Mouse (Mus musculus) stomach, postnatal 0 days (tissue): Measurements from ENCODE around the gene Esyt1. TPM values are rescaled to one million over a fixed set of nuclear protein-coding genes. Genes with fewer than 3 reads are reported as not detected.
"Not testable (repeated sequence)": the region's sequence is repeated elsewhere in the genome, so short reads cannot be mapped to it uniquely, and the experiment has no call there.

Experiments used
- ATAC-seq: fragments of 200-750 bp; cut with Nextera tagmentation; 2 replicates; pipeline ENCODE4 v1.8.0; 2017; ENCODE audit not compliant: low FRiP score, low TSS enrichment
- DNase-seq: peaks from one replicate; pipeline ENCODE4 v3.0.0-alpha.2; 2016; ENCODE audit warnings: low spot score
- H3K27ac ChIP-seq: fragments of 300-500 bp; sonication (generic); replicated peaks from 2 replicates; pipeline ENCODE4 v1.5.1; 2014; ENCODE audit warnings: mild to moderate bottlenecking, control low read depth
- H3K27me3 ChIP-seq: fragments of 300-500 bp; sonication (generic); 2 replicates; pipeline ENCODE4 v1.6.1; 2014; ENCODE audit warnings: low read length; ENCODE audit not compliant: control insufficient read depth, insufficient read depth
- H3K36me3 ChIP-seq: fragments of 300-500 bp; sonication (generic); 2 replicates; pipeline ENCODE4 v1.6.1; 2014; ENCODE audit warnings: low read length, mixed read lengths; ENCODE audit not compliant: control insufficient read depth, insufficient read depth
- H3K4me1 ChIP-seq: fragments of 300-500 bp; sonication (generic); replicated peaks from 2 replicates; pipeline ENCODE4 v1.6.1; 2014; ENCODE audit warnings: antibody characterized with exemption; ENCODE audit not compliant: control insufficient read depth, insufficient read depth
- H3K4me2 ChIP-seq: fragments of 300-500 bp; sonication (generic); replicated peaks from 2 replicates; pipeline ENCODE4 v1.6.1; 2014; ENCODE audit warnings: low read depth, mild to moderate bottlenecking, control low read depth, moderate library complexity
- H3K4me3 ChIP-seq: fragments of 300-500 bp; sonication (generic); 2 replicates; pipeline ENCODE4 v1.5.1; 2014; ENCODE audit warnings: low read depth, low read length, control low read depth
- H3K9ac ChIP-seq: fragments of 300-500 bp; sonication (generic); 2 replicates; pipeline ENCODE4 v1.6.1; 2014; ENCODE audit warnings: mild to moderate bottlenecking, low read length, control low read depth, mixed read lengths
- H3K9me3 ChIP-seq: fragments of 300-500 bp; sonication (generic); 2 replicates; pipeline ENCODE4 v1.6.1; 2016; ENCODE audit warnings: low read length; ENCODE audit not compliant: control insufficient read depth
- CTCF ChIP-seq: IDR thresholded peaks from 2 replicates; pipeline ENCODE4 v1.5.1; 2016; ENCODE audit warnings: antibody characterized with exemption, low read depth, mild to moderate bottlenecking, moderate library complexity
- EP300 ChIP-seq: optimal IDR thresholded peaks from 2 replicates; pipeline ENCODE3; 2016; ENCODE audit warnings: antibody characterized with exemption
- WGBS: fragments of 180-500 bp; shearing (Covaris S2); extraction: QIAGEN DNeasy Blood & Tissue Kit; methylation state at CpG from one replicate; pipeline ENCODE4 v1.1.7; 2014; 5-methylcytosine and 5-hydroxymethylcytosine counted together
- polyA plus RNA-seq: library from polyadenylated mRNA; unstranded; fragments of >200 nt; fragmentation: Nextera tagmentation; extraction: Ambion mirVana; gene quantifications from 2 replicates; pipeline ENCODE4 v1.2.1, GENCODE M21; 2015

The Esyt1 gene
- polyA plus RNA-seq, 1 experiment from 2014 or later, result 15.0 TPM

DNA sequence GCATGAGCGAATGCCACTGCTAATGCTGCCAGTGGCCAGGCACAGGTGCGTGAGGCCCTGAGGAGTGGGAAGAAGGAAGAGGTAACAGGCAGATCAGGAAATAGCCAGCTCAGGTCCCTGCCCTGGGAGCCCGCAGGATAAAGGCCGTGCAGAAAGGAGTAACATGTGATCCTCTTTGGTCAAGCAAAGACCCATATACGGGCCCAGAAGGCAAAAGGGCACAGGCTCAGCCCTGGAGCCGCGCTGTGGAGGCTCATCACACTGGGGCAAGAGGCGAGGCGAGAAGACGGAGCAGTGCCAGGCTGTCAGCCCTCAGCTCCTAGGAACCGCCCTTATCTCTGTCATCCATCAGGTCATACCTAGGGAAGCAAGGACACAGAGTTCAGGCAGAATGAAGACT, 15.4 kb downstream of the Esyt1 start:
- TF ChIP-seq CTCF, result no peak
- no peak for TF ChIP-seq EP300
- no peak for DNase-seq
- ATAC-seq, result no peak
- no peak overlapping the region for H3K4me2 ChIP-seq
- no peak overlapping the region for H3K4me3 ChIP-seq
- 83% methylated on average over 11 of the region's 11 CpGs for WGBS
- H3K27me3 ChIP-seq, result no peaks in the 10 kb centered on the region
- no peak overlapping the region for H3K27ac ChIP-seq
- peaks cover 18% of the 10 kb centered on the region; the same call in 1 of the 2 replicates for H3K36me3 ChIP-seq
- H3K9me3 ChIP-seq, result no peaks in the 10 kb centered on the region
- no peaks in the 10 kb centered on the region for H3K4me1 ChIP-seq
- no peak overlapping the region for H3K9ac ChIP-seq

DNA sequence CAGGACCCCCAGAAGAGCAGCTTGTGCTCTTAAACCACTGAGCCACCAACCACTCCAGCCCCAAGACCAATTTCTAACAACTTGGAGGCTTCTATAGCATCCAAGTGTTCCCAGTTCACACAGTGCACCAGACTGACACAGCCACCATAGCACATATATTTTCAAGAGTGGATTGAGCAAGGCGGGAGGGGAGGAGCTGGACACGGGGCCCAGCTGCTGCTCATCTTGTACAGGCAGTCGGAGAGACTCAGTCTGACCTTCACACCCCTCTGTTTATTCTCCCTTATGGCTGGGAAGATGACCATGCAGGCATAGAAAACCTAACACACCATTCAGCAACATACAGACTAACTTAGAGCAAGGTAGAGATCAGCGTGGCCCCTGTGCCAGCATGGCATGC, 15.8 kb downstream of the Esyt1 start:
- no peak for DNase-seq
- no peak overlapping the region for H3K4me3 ChIP-seq
- no peak overlapping the region for H3K27ac ChIP-seq
- H3K4me1 ChIP-seq, result no peaks in the 10 kb centered on the region
- peaks cover 16% of the 10 kb centered on the region; the same call in 1 of the 2 replicates for H3K36me3 ChIP-seq
- no peak overlapping the region for H3K4me2 ChIP-seq
- no peaks in the 10 kb centered on the region for H3K9me3 ChIP-seq
- TF ChIP-seq CTCF (no peak), EP300 (no peak)
- ATAC-seq, result no peak
- WGBS, result 70% methylated on average over 4 of the region's 4 CpGs
- no peaks in the 10 kb centered on the region for H3K27me3 ChIP-seq
- no peak overlapping the region for H3K9ac ChIP-seq

DNA sequence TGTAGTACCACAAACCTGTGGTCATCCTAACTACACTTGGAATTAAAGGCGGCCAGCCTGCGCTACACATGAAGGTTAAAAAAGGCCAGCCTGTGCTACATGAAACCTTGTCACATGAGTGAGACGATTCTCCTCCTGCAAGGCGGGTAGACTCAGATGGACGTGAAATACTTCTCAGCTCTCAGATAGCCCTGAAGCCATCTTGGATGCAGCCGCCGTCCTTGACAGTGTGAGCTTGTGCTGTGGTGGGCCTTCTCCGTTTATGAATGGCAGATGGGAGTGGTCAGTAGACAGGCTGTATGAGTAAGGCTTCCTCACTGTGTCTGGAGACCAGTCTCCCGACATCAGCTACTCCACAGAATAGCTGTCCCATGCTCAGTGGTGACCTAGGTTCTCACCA, 16.5 kb downstream of the Esyt1 start:
- Histone ChIP-seq H3K27ac (no peak overlapping the region), H3K4me3 (no peak overlapping the region), H3K9me3 (no peaks in the 10 kb centered on the region), H3K36me3 (peaks cover 16% of the 10 kb centered on the region; the same call in 1 of the 2 replicates), H3K27me3 (no peaks in the 10 kb centered on the region), H3K4me2 (no peak overlapping the region), H3K4me1 (0 out of 2 replicates have a peak, but pooled peaks cover 2% of the 10 kb centered on the region), H3K9ac (no peak overlapping the region)
- WGBS, result 81% methylated on average over 9 of the region's 9 CpGs
- TF ChIP-seq EP300 (no peak), CTCF (no peak)
- no peak for DNase-seq
- ATAC-seq, result no peak

DNA sequence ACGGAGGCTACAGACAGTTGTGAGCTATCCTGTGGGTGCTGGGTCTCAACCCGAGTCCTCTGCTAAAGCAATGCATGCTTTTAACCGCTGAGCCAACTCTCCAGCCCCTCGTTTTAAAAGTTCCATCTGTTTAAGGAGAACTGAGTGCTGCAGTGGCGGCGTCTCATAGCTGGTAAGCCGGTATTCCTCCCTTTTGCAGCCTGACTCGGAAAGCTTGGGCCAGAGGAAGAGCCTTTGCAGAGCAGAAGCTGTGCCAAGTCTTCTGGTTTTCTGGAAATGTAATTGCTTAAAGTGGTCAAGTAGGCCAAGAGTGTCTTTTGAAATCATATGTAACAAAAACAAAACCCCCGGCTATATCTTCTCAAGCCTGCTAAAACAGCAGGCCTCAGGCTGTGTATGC, 17.4 kb downstream of the Esyt1 start:
- TF ChIP-seq EP300, result no peak
- TF ChIP-seq CTCF, result no peak
- Histone ChIP-seq H3K4me1 (0 out of 2 replicates have a peak, but pooled peaks cover 2% of the 10 kb centered on the region), H3K36me3 (peaks cover 16% of the 10 kb centered on the region; the same call in 1 of the 2 replicates), H3K9ac (peak overlapping the region; percentile 2; the same call in 1 of the 2 replicates), H3K27ac (peak overlapping the region; percentile 1; the same call in 1 of the 2 replicates), H3K4me3 (no peak overlapping the region), H3K9me3 (no peaks in the 10 kb centered on the region), H3K4me2 (no peak overlapping the region), H3K27me3 (no peaks in the 10 kb centered on the region)
- WGBS, result 44% methylated on average over 9 of the region's 9 CpGs
- DNase-seq (no peak), ATAC-seq (no peak)

DNA sequence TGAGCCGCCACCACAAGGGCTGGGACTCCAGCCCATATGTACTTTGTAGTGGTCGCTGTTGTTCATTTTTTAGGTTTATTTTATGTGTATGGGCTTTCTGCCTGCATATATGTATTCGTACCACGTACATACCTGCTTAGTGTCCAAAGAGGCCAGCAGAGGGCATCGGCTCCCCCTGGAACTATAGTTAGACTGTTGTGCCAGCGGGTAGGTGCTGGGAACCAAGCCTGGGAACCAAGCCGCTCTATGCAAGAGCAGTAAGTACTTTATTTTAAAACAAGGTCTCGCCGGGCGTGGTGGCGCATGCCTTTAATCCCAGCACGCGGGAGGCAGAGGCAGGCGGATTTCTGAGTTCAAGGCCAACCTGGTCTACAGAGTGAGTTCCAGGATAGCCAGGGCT, 19.7 kb downstream of the Esyt1 start:
- TF ChIP-seq EP300, result no peak
- peak; percentile 33; the same call in 1 of the 2 replicates for TF ChIP-seq CTCF
- ATAC-seq, result no peak
- no peak overlapping the region for H3K9ac ChIP-seq
- WGBS, result 93% methylated on average over 14 of the region's 14 CpGs
- H3K36me3 ChIP-seq, result 0 out of 2 replicates have a peak, but pooled peaks cover 5% of the 10 kb centered on the region
- no peaks in the 10 kb centered on the region for H3K9me3 ChIP-seq
- no peaks in the 10 kb centered on the region for H3K27me3 ChIP-seq
- 0 out of 2 replicates have a peak, but pooled peaks cover 2% of the 10 kb centered on the region for H3K4me1 ChIP-seq
- no peak overlapping the region for H3K4me2 ChIP-seq
- no peak for DNase-seq
- H3K27ac ChIP-seq, result no peak overlapping the region
- no peak overlapping the region for H3K4me3 ChIP-seq

DNA sequence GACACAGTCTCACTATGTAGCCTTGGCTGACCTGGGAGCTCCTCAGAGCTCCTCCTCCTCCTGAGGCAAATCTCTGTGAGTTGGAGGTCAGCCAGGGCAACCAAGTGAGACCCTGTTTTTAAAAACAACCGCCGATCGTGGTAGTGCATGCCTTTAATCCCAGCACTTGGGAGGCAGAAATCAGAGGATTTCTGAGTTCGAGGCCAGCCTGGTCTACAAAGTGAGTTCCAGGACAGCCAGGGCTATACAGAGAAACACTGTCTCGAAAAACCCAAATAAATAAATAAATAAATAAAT, 20.4 kb downstream of the Esyt1 start:
- not testable (repeated sequence) for H3K4me3 ChIP-seq, ATAC-seq, H3K4me1 ChIP-seq, H3K9me3 ChIP-seq, H3K27me3 ChIP-seq, H3K27ac ChIP-seq, H3K4me2 ChIP-seq, H3K9ac ChIP-seq, H3K36me3 ChIP-seq, DNase-seq
- WGBS, result 78% methylated on average over 5 of the region's 5 CpGs
